Mouse (Mus musculus): ENCODE results near the gene Pde5a.

DNA sequence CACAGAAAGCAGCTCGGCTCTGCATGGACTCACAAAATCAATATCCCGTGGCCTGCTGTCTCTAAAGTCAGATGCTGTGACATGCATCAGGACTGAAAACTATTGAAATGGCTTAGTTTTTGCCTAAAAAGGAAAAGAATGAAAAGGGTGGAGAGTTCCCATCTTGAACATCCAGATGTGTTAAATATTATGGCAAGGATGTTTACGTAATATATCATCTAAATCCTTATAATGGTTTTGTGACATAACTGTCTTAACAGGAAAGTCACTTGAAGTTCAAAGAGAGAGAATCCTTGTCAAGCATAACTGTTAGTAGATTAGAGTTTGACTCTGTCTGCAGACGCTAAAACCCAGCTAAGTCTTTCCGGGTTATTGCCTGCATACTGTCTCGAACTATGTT lies 20.3 kb upstream of the Pde5a start:
- no peak for TF ChIP-seq CTCF (IDR thresholded peaks at IDR 0.05; ENCODE audit: control insufficient read depth, insufficient read depth, insufficient read length)
- no peak for TF ChIP-seq USF1 (IDR thresholded peaks at IDR 0.05; ENCODE audit: low read depth)
- no peak for TF ChIP-seq CEBPB (IDR thresholded peaks at IDR 0.05; ENCODE audit: low read depth)
- no peak for TF ChIP-seq MYOG (IDR thresholded peaks at IDR 0.05; ENCODE audit: control insufficient read depth, extremely low read depth, insufficient read length)
- no peak for TF ChIP-seq FOSL1 (IDR thresholded peaks at IDR 0.05; ENCODE audit: insufficient read depth, low read length, poor library complexity, severe bottlenecking)
- no peak for TF ChIP-seq MAX (IDR thresholded peaks at IDR 0.05)
- no peak for TF ChIP-seq MYOD1 (IDR thresholded peaks at IDR 0.05; ENCODE audit: control insufficient read depth, insufficient read length, low read depth)

All from C2C12 (cell line).